Mouse (Mus musculus): ENCODE data around the gene Fndc3b.

Fndc3b gene

DNA sequence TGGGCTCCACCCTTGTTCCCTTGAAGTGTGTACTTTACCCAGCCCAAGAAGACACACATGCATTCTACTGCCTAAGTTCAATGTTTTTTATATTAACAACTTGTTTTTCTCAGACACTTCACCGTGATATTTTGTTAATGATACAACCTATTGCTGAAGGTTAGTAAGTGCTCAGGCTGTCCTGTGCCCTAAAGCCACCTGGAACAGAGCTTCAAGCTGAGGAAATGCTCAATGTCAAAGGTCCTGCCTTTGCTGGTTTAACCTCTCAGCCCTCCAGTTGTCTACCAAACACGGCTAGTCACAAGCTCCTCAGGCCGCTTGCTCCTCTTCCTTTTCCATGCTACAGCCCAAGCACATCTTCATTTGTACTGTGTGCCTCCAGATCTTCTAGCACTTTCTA lies 157.3 kb downstream of the Fndc3b start:
- DNase-seq: no peak

DNA sequence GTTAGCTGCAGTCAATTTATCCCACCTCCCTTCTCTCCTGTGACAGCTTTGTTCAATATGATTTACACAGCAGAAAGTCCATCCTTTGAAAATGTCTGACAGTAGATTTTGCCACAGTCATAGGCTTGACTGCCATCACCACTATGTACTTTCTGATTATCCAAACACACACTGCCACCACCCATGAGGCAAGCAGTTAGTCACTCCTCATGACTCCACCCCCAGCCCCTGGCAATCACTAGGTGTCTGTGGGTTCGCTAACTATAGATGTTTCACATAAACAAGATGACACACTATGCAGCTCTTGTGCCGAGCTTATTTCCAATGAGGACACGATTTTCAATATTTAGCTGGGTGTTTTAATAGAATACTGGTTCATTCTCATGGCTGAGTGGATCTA lies 160.1 kb downstream of the Fndc3b start:
- DNase-seq: no peak

DNA sequence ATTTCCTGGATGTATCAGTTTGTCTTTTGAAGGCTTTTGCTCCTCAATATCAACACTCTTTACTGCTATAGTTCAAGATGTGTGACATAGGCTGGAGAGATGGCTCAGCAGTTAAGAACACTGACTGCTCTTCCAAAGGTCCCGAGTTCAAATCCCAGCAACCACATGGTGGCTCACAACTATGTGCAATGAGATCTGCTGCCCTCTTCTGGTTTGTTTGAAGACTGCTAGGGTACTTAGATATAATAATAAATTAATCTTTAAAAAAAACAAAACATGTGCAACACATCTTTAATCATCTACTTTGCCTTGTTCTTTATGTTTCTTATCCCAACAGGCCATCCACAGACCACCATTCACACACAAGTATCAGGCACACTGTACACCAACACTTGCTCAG lies 160.7 kb downstream of the Fndc3b start:
- DNase-seq: no peak

DNA sequence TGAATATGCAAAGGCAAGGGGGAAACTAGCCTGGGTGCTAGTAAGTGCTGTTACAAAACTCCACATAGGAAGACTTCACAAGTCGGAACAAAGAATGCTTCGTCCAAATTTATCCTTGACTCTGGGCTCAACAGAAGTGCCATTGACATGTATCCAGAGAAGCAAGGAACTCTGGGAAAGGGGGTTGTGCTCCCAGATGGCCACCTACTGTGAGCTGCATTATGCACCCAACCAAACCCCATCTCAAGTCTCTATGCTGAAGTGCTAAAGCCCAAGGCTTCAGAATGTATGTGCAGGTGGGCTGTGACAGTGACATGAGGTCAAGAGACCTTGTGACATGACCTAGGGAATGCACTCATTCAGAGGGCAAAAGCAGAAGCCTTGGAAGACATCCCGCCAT lies 165.5 kb downstream of the Fndc3b start:
- no peak for DNase-seq

DNA sequence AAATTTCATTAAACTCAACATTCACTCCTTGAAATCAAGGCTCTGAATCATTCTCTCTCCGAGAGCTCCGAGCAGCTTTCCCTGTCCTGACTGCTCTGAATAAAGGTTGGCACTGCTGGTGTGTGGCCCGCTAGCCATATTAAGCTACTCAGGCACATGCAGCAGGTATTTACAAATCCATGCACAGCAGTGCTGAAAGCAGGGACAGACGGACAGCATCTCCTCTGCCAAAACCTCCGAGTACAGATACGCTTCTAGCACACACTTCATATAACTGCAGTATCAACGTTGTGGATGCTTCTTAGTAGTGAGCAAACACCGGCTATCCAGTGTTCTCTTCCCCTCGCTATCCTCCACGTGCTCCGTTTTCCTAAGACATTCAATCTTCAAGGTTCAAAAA lies 167.0 kb downstream of the Fndc3b start:
- DNase-seq: no peak

DNA sequence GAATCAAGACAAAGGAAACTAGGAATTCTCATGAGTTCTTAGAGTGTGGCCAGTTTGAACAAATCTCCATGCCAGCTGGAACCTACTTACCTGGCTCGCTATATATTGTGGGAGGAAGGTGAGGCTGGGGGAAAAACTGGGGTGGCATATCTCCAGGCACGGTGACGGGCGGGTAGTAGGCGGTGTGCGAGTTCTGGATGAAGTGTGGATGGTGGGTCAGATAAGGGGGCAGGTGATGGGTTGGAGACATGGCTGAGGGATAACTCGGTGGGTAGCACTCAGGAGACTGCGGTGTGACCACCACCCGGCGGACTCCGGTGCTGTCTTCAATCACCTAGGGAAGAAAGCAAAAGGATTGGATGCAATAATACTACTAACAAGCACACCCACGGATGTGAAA lies 169.3 kb downstream of the Fndc3b start:
- DNase-seq: no peak

DNA sequence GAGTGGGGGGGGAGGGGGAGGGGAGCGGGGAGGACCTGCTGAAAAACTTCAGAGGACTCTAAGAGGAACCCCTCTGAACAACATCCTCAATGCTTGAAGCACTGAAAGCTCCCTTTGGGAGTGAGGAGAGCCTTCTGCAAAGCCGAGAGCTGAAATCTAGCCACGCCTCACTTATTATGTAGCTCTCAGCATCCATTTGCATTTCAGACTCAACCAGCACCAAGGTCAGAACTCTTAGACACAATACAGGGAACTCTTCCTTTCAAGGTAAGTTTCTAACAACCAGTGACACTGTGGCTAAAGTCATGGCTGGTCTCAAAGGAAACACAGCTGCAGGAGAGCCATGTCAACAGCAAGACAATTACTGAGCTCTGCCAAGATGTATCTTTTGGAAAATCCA lies 169.9 kb downstream of the Fndc3b start:
- DNase-seq: no peak

DNA sequence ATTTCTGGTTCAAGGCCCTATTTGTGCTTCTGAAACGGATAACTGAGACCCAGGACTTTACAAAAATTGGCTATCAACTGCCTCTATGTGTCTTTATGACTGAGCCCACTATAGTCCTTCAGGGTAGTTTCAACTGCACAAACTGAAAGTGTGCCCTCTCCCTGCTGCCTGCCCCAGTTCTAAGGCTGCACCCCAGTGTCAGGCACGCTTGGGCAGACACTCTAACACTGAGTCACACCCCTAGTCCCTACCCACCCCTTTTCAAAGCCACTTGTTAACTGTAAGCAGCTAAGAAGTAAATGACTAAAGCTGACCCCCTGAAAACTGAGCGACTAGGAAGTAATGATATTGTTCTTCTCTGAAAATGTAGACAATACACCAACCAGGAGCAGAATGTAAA lies 176.9 kb downstream of the Fndc3b start:
- no peak for DNase-seq

DNA sequence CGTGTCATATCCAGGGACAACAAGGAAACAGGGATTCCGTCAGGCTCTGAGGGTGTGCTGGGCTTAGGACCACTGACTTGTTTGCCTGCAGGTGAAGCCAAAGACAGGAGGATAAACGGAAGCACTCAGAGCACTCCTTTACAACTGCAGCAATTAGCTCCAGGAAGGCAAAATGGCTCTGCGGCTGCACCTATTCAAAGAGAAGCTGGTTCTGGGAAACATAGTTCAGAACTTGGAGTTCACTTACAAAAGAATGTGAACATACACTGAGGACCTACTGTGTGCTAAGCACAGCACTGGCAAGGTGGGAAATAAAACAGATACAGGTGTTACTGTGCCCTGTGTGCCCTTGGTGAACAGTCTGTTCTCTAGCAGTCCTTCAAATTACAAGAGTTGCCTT lies 177.4 kb downstream of the Fndc3b start:
- DNase-seq: no peak

DNA sequence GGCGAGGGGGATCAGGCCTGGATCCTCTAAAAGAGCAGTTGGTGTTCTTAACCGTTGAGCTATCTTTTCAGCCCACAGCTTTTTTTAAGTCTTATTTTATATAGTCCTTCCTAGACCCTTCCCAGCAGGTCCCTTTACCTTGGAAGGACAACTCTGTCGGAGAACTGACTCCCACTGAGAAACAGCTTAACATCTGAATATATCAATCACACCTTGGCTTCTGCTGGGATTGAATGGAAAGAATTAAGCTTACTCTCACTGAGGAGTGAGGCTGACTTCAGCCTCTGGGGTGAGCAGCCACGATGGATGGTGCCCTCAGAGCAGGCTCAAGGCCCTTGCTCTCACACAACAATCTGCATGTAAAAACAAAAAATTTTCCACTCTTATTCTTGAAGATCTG lies 179.1 kb downstream of the Fndc3b start:
- no peak for DNase-seq

DNA sequence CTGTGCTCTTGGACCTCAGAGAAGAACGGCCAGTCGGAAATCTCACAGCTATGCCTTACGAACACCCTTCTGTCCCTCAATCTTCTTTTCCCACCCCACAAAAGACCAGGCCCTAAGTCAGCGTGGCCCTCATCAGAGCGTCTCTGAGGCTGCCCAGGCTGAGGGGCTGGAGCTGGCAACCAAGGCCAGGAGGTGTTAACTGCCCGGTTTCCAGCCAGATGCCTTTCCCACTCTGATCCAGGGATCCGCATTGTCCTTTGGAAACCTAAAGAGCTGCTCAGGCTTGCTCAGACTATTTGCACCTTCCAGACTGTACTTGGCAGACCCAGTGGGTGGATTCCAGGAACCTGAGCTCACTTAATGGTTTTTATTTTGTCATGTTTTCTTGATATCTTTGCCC lies 180.7 kb downstream of the Fndc3b start:
- DNase-seq: no peak

DNA sequence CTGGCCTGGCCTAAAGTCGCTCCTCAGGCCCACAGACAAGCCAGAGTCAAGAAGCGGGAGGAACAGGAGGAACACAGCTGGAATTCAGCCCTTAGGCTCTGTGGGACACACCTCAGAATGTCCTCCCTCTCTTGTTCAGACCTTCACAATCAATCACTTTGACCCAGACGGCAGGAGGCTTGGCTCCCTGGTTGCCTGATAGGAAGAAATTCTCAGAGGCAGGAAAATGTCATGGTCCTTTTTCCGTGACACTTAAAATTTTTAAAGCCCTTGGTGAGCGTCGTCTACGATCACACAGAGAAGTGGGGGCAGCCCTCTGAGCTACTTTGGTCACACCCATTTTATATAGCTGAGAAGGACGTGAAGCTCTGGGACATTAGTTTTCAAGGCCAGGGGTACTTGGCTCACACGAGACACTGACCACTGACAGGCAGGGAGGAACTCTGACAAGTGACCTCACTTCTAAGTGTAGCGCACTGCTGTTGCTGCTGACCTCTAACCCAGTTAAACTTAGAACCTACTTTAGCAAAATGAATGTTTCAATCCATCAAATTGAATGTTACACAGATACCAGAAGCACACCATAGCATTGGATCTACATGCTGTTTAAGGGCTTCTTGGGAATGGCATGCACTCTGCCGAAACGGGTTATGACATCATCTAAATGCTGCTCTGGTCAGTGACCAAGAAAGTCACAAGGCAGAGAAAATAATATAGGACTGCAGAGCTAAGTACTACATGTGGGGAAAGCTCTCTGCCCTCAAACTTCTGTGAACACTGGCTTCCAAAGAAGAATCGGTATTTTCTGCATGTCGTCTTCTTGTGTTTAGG lies 181.7 kb downstream of the Fndc3b start:
- DNase-seq: no peak

DNA sequence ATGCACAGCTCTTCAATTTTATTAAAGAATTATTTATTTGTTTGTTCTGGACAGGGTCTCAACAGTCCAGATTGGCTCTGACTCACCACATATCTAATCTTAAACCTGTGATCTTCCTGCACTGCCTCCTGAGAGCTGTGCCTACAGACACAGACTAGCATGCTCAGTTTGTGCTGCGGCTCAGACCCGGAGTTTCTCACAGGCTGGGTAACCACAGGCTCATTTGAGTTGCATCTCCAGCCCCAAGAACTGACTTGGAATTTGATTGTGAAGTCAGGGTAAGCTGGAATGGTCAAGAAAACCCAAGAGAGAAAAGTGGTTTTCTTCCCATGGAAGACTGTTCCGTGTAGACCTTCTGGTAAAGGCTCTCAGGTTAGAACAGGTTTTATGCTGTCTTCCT lies 184.1 kb downstream of the Fndc3b start:
- DNase-seq: no peak

DNA sequence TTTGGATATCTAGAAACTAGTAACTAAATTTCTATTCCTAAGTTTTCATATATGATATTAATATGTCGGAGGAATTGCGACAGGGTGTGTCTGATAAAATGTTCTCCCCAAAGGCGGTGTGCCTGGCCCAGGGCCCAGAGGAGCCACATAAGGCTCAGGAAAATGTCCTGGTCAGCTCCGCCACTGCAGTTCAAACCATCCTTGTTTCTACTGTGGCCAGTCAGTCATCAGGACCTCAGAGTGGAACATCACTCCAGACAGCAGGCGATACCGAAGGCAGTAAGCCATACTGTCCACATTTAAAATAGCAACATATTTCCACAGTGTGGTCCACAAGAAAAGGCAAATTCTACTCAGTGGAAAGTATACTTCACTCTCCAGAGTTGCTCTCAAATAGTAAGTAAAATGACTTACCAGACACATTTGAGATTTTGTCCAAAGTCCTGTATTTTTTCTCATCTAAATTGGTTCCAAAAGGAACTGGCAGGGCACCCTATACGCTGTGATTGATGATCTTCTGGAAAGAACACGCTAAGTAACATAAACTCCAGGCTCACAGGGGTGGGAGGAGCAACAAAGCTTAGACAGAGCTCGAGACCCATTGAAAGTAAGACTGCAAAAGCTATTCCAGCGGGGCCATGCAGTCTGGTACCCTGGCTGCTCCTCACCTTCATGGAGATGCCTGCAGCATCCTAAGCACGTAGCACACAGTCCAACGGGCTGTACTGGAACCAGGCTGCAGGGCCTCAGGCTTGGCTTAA lies 187.8 kb downstream of the Fndc3b start:
- DNase-seq: no peak

DNA sequence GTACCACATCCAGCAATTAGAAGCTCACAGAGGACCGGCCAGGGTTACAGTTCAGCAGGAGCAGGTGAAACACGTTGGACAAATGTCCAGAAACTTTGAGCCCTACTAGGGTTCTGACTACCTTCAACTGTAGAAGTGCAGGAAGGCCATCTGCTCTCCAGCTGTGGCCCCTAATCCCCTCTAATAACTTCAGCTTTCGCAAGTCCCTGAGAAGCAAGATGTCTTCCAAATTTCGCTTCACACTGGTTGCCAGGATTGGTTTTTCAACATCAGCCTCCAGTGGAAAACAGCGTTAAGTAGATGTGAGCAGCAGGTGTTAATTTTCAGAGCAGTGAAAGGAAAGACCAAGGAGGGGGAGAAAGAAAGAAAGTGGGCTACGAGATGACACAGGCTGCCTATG lies 190.7 kb downstream of the Fndc3b start:
- DNase-seq: peak in 1 of 2 experiments; percentile 10

DNA sequence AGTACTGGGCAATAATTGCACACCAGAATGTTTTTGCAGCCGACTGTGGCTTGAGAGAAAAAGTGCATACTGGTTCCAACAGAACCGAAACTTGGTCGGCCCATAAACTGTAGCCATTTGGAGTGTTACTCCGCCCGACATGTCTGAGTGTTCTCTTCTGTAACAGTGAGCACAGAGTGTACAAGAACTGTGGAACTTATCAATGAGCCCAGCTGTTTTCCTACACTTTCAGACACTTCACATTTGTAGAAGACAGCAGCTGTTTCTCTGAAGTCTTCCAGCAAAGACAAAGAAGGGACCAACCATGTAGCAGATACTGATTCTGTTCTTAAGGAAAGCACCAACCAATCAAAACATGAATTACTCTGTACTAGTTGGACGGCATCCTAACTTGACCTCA lies 191.6 kb downstream of the Fndc3b start:
- peak; percentile 22 to 48 for DNase-seq

DNA sequence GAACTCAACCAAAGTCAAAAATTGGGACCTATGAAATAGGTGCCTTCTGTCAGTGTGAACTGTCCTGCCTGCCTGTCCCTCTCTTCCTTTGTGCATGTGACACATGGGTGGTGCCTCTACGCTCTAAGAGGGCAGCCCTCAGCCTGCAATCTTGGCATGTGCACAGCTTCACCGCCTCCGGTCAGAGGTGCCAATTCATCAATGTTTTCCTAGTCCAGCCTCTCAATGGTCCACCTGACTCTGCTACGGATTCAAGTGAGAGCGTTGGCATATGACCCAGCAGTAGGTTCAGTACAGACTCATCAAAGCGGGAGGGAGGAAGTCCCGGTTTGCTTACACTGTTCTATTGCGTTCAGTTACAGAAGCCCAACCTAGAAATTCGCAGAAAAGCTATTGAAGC lies 192.2 kb downstream of the Fndc3b start:
- peak; percentile 79 to 85 for DNase-seq

DNA sequence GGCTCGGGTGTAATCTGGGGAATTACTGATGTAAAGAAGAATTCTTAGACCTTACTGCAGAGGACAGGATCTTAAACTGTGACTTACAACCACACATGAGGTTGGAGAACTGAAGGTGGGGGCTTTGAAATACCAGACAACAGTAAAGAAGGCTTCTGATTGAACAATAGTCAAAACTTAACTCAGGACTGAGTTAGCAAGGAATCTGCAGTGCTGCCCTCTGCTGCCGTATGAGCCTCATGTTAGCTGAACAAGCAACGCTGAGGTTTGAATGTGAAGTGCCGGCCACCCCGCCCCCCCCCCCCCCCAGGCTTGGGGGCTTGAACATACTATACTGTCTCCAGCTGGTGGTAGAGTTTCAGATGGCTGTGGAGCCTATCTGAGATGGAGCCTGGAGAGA lies 194.6 kb downstream of the Fndc3b start:
- DNase-seq: no peak

DNA sequence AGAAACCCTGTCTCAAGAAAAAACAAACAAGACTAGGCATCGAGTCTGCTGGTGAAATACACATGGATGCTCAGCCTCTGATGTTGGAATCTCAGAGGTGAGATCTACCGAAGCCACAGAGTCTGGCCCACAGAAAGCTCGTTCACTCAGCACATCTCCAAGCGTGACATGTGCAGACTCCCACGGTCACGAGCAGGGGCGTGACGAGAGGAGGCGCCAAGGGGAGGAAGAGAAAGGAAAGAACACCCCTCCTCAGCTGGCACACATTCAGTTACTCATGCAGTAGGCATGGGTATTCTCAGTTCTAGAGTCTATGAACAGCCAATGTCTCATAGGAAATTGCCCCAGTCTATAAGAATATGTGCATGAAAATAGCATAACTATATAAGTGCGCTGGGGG lies 199.3 kb downstream of the Fndc3b start:
- DNase-seq: no peak

DNA sequence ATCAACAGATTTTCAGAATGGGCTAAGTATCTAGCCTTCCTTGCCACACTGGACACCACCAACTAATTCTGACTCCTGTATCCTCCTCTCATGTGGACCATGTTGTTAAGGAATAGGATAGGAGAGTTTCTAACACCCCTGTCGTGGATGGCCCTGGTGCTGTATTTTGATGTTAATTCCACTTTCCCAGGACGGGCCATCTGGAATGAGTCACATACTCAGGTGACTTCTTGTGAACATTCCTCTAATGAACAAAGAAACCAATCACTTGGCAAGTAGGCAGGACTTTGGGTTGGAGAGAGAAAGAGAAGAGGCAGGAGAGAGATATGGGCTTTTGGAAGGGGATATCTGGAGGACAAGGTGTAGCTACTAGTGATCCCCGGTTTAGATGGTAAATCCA lies 204.2 kb downstream of the Fndc3b start:
- DNase-seq: no peak

DNA sequence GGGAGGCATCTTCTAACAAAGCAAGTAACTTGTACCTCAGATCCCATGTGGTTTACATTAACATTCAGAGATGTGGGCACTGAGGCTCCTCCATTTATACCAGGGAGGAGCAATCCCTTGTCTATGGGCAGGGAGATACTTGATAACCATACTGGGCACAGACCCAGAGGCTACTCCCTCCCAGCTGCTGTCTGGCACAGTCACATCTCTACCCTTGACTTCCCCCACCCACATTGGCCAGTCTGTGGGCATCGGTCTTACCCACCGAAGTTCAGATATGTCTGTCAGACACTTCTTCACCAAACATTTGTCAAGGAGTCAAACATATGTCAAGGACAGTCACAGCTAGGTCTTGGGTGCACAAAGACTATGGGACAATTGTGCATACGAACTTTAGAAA lies 205.5 kb downstream of the Fndc3b start:
- DNase-seq: no peak

DNA sequence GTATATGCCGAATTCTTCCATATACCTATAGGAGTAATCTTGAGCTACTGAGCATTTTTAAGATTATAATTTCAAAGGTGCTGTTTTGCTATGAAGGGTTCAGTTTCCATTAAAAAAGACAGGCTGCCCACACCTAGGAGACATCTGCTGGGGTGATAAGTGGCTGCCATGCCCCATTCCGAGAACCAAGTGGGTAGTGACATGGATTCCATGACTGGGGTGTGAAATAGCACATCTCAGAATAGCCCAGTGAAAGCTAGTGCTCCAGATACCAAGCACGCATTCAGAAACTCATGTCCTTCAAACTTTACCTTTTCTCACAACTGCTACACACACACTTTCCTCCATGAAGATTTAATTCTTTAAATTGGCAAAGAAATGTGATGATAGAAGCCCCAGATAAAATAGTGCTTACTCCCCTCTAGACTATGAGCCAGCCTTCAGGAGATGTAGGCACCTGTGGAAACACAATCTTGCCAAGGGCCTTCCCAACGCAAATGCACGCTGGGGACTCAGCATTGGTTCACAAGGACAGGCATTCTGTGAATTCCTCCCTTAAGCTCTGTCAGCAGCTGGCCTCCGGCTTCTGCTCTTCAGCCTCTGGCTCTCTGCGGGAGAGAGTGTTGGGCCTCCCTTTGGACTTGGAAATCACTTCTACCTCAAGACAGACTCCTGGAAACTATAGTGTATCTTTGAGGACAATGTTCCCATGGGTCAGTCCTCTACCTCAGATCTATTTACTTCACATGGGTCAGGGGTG lies 207.6 kb downstream of the Fndc3b start:
- no peak for DNase-seq

DNA sequence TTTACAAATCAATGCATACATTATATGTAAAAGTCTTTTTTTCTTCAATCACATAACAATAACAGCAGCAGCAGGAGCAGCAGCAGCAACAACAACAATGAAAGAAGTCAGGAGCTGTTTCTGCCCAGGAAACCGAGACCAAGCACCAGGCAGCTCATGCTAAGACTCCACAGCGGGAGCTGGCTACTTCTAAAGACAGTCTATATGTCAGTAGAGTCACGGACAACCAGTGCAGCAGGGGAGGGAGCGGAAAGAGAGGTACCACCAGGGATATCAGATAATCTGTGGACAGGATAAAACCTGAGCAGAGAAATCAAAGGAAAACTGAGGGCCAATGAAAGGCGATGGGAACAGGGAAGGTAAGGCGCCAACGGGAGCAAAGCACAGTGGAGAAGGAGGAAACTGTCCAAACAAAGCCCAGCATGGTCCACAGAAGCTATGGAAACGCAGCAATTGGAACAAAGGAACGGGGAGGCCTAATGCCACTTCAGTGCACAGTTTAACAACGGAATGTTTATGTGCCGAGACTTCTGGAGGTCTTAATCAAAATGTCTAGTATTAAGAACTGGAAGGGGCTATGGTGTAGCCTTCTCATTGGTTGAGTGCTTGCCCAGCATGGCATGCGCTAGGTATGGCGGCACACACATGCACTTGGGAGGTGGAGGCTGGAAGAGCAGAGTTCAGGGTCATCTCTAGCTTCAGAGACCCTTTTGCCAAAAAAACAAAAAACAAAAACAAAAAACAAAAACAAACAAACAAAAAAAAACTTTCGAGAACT lies 215.6 kb downstream of the Fndc3b start:
- DNase-seq: no peak

Measured in lung, adult 18-20 months (tissue).